Mouse (Mus musculus) skeletal muscle tissue, postnatal 0 days (tissue): ENCODE results near the gene Ltbp4. TPM values are rescaled to one million over a fixed set of nuclear protein-coding genes. Genes with fewer than 3 reads are reported as not detected.

Experiments
- polyA plus RNA-seq: library from polyadenylated mRNA; unstranded; fragments of >200 nt; fragmentation: Nextera tagmentation; extraction: Ambion mirVana; gene quantifications from 2 replicates; pipeline ENCODE4 v1.2.1, GENCODE M21; 2015

Gene Ltbp4
- 32.9 and 37.2 TPM in 2 replicates for polyA plus RNA-seq

GRCm38 (mm10) chr7:27337175-27337853 is at the start of gene Ltbp4:
Gene Ltbp4, minus strand, starts transcription at chr7:27337692.

GRCm38 (mm10) chr7:27356861-27357594 is 19.5 kb upstream of the Ltbp4 start, which contains the start of gene Gm20479:
Gene Gm20479, minus strand, starts transcription at chr7:27357419.

GRCm38 (mm10) chr7:27355745-27356240 is 18.3 kb upstream of the Ltbp4 start, which contains the start of gene Shkbp1:
Gene Shkbp1, minus strand, starts transcription at chr7:27356019.

GRCm38 (mm10) chr7:27258205-27258899 is 79.1 kb downstream of the Ltbp4 start, which contains the start of gene Numbl:
Gene Numbl, plus strand, starts transcription at chr7:27258433.

Other genes starting within 250 kb of the Ltbp4 start
- gene Cyp2f2, start 217.8 kb downstream of the Ltbp4 start, polyA plus RNA-seq: 0.08 and 1.1 TPM in 2 replicates
- 0.07 TPM in 1 of 2 replicates, not detected in the other for gene Cyp2t4, start 184.0 kb downstream of the Ltbp4 start, polyA plus RNA-seq
- 58.2 and 63.0 TPM in 2 replicates for gene Egln2, start 170.9 kb downstream of the Ltbp4 start, polyA plus RNA-seq
- gene Rab4b, start 158.8 kb downstream of the Ltbp4 start, polyA plus RNA-seq: 34.9 and 42.4 TPM in 2 replicates
- not detected in 2 replicates for gene Gm21983, start 156.6 kb downstream of the Ltbp4 start, polyA plus RNA-seq
- 0.77 and 3.3 TPM in 2 replicates for gene Mia, start 156.5 kb downstream of the Ltbp4 start, polyA plus RNA-seq
- 1.6 and 1.7 TPM in 2 replicates for gene BC024978, start 141.9 kb downstream of the Ltbp4 start, polyA plus RNA-seq
- gene Snrpa, start 141.4 kb downstream of the Ltbp4 start, polyA plus RNA-seq: 54.4 and 60.6 TPM in 2 replicates
- gene Itpkc, start 109.0 kb downstream of the Ltbp4 start, polyA plus RNA-seq: 2.1 and 2.9 TPM in 2 replicates
- 6.1 and 8.7 TPM in 2 replicates for gene Coq8b, start 104.7 kb downstream of the Ltbp4 start, polyA plus RNA-seq
- gene Numbl, start 79.3 kb downstream of the Ltbp4 start, polyA plus RNA-seq: 16.8 and 20.3 TPM in 2 replicates
- gene Shkbp1, start 18.3 kb upstream of the Ltbp4 start, polyA plus RNA-seq: 5.5 and 9.9 TPM in 2 replicates
- 0.38 and 0.88 TPM in 2 replicates for gene Gm20479, start 19.7 kb upstream of the Ltbp4 start, polyA plus RNA-seq
- gene Sptbn4, start 110.0 kb upstream of the Ltbp4 start, polyA plus RNA-seq: 0.12 and 0.18 TPM in 2 replicates
- gene Blvrb, start 110.3 kb upstream of the Ltbp4 start, polyA plus RNA-seq: 30.3 and 46.4 TPM in 2 replicates
- 20.3 and 21.0 TPM in 2 replicates for gene Sertad3, start 136.1 kb upstream of the Ltbp4 start, polyA plus RNA-seq
- gene Sertad1, start 149.2 kb upstream of the Ltbp4 start, polyA plus RNA-seq: 27.1 and 31.3 TPM in 2 replicates
- gene Prx, start 161.6 kb upstream of the Ltbp4 start, polyA plus RNA-seq: 9.2 and 10.2 TPM in 2 replicates
- 1.0 and 1.1 TPM in 2 replicates for gene Hipk4, start 185.6 kb upstream of the Ltbp4 start, polyA plus RNA-seq
- gene Pld3, start 215.5 kb upstream of the Ltbp4 start, polyA plus RNA-seq: 54.0 and 62.4 TPM in 2 replicates
- gene 2310022A10Rik, start 215.5 kb upstream of the Ltbp4 start, polyA plus RNA-seq: 96.5 and 111 TPM in 2 replicates